Mouse (Mus musculus): ENCODE measurements at regions not wholly inside any gene's neighbourhood (a gene's known extent, or its start where the extent isn't known, plus 50 kb on each side); places are given as distances from the start of the nearest gene placed in this dataset.
"Not testable (repeated sequence)": the region's sequence is repeated elsewhere in the genome, so short reads cannot be mapped to it uniquely, and the experiment has no call there.

GRCm38 (mm10) chr8:99763012-99763411 is 346.7 kb upstream of the Cdh8 start:
- DNase-seq = no peak

DNA sequence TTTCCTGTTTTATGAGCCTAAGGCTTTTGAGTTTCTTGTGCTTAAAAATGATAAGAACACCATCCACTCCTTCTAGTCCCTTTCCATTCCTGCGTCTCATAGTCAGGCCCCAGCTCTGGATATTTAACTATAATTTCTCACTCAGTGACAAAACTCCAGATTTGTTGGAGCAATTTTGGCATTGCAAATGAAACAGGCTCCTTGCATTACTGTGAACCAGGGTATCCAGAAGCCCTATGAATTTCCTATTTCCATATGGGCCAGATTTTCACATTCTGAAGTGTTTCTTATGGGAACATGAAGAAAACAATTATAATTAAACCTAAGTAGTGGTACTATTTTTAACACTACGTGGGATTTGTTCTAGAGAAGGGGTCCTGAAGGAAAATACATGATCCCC is 319.9 kb upstream of the Cdh8 start:
- no peak for DNase-seq

DNA sequence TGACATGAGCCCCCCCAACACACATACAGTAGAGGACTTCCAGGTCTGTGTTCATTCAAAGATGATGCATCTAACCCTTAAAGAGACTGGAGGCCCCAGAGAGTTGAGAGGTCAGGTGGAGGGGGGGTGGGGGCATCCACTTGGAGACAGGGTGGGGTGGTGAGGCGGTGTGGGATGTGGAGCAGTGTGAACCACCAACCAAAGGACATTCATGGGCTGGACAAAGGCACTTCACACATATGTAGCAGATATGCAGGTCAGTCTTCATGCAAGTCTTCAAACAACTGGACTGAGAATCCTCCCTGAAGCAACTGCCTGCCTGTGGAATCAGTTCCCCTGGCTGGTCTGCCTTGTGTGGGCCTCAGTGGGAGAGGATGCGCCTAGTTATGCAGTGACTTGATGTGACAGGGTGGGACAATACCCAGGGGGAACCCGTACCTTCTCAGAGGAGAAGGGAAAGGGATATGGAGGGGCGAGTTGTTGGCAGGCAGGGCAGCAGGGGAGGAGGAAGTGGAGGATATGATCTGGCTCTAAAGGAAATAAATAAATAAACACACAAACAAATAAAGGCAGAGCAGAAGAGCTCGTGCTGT is 308.5 kb upstream of the Cdh8 start:
- DNase-seq = no peak

DNA sequence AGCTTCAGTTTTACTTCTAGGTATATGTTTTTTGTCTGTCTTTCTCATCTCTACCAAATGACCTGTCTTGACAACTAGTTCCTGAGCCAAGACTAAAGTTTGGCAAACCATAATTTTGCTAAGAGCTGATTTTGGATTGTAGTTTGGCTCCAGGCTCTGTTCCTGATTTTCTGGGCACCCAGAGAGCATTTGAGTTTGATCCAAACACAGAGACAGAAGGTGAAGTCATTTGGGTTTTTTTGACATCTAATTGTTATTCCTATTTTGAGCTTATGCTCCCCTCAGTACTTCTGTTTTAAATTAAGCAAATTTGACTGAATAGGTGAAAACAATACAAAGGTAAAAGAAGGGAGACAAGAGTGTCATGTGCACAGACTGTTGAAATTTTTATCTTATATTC is 302.7 kb upstream of the Cdh8 start:
- DNase-seq = no peak

DNA sequence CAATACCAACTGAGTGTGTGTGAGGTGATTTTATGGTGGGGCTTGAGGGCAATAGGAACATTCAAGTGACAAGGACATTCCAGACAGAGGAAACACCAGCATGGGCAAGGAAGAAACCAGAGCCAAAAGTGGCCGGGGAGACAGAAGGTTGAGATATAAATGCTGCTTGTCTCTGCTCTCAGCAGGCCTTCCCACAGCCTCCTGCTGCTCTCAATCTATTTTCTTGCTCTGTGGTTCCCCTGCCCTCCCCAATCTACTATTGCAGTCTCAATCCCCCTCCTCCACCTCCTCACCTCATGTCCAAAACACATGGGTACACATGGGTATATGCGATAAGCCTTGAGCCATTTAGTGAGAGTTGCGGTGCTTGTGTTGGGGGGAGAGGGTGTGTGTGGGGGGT is 265.4 kb upstream of the Cdh8 start:
- peak; percentile 6 for DNase-seq

DNA sequence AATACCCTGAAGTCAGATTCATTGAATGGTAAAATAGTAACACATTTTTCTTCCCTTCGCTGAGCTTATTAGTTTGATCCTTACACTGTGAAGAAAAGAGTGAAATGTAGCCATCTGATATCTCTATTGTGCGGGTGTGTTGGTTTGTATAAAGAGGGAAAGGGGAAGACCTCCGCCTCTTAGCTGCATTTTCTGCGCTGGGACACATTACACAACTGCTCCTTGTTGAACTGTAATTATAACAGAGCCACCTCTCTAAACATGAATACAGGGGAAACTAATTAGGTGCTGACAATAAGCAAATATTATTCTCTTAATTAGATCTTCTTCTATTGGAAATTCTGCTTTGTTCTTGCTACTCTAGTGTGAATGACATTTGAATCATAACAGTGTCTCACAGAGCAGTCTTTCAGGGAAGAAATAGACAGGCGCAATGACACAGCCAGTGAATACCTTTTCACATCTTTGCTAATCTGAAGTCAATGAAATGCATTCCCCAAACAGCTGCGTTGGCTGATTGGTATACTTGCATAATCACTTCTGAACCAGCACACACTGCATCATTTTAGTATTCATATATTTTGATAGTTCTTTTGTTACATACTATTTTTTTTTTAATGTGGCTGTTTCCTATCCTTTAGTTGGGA is 263.1 kb upstream of the Cdh8 start:
- not testable (repeated sequence) for DNase-seq

- not testable (repeated sequence) for DNase-seq
These were observed 251.4 kb upstream of the Cdh8 start for GRCm38 (mm10) chr8:99667693-99668092.

- no peak for DNase-seq
These were observed 235.0 kb upstream of the Cdh8 start for GRCm38 (mm10) chr8:99651302-99651621.

- DNase-seq = no peak
These were observed 234.5 kb upstream of the Cdh8 start for GRCm38 (mm10) chr8:99650587-99651301.

- DNase-seq = no peak
These were observed 224.3 kb upstream of the Cdh8 start for GRCm38 (mm10) chr8:99640543-99640942.

GRCm38 (mm10) chr8:99630958-99631357 is 214.7 kb upstream of the Cdh8 start:
- DNase-seq = not testable (repeated sequence)

DNA sequence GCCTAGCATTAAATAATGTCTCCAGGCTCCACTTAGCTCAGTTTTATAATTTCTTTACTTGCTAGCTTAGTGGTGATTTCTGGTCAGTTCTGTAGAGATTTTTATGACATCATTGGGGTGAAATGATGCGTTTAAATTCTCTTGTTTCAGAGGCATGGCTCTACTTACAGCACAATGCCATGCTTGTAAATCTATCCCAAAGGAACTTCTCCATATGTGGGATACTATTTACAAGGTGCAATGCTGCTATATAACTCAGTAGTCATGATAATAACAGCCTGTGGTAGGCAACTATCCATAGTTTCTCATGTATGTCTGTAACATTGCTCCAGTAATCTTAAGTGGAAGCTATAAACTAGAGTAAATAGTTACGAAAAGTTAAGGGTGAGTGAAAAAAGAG is 205.4 kb upstream of the Cdh8 start:
- DNase-seq = no peak

DNA sequence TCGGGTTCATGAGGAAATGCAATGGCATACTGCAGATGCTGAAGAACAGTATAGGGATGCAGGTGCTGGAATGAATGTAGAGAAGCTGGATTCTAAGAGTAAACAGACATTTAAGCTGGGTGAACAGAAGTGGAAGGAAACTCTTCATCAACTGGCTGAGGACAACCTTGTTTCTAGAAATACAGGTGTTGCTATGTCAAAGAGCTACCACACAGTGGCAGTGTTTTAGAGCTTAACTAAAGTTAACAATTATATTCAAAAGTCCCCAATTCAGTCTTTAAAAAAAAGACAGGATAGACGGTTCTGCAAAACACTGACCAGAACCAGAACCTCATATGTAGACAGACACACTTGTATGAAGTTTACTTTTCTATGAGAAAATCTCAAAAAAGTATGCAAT is 188.1 kb upstream of the Cdh8 start:
- DNase-seq = peak; percentile 10

GRCm38 (mm10) chr8:99591308-99592004 is 175.2 kb upstream of the Cdh8 start:
- no peak for DNase-seq

- DNase-seq = no peak
These were observed 127.8 kb upstream of the Cdh8 start for GRCm38 (mm10) chr8:99544102-99544501.

- no peak for DNase-seq
These were observed 116.6 kb upstream of the Cdh8 start for GRCm38 (mm10) chr8:99532686-99533415.

DNA sequence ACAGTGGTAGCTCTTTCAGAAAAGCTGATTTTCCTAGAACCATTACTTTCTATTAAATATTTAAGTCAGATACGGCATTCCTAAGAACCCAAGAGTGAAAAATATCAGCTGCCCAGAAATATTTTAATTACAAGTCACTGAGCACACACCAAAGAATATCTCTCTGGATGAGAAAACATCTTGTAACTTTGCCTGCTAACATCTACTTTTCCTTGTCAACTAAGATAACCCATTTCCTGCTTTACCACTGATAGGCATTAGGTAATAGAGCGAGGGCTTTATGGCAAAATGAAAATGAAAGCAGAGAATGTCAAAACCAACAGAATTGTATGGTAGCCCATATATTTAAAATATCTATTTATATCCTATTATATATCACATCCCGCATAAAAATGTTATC is 85.8 kb upstream of the Cdh8 start:
- DNase-seq = no peak
